Mouse (Mus musculus) neural tube, embryonic 14.5 days (tissue): ENCODE data around the gene Sdk1. TPM values are rescaled to one million over a fixed set of nuclear protein-coding genes. Genes with fewer than 3 reads are reported as not detected.

Experiments used
- ATAC-seq: fragments of 200-750 bp; cut with Nextera tagmentation; 2 replicates; pipeline ENCODE4 v1.8.0; 2017; ENCODE audit warnings: low read depth, mild to moderate bottlenecking, moderate TSS enrichment, moderate library complexity
- H3K27ac ChIP-seq: fragments of 300-500 bp; sonication (generic); 2 replicates; pipeline ENCODE4 v1.5.1; 2014; ENCODE audit warnings: low read depth, mild to moderate bottlenecking, control low read depth, low read length, moderate library complexity, mixed read lengths
- H3K27me3 ChIP-seq: fragments of 300-500 bp; sonication (generic); 2 replicates; pipeline ENCODE4 v1.6.1; 2014; ENCODE audit warnings: low read length; ENCODE audit not compliant: control insufficient read depth, insufficient read depth
- H3K36me3 ChIP-seq: fragments of 300-500 bp; sonication (generic); 2 replicates; pipeline ENCODE4 v1.6.1; 2014; ENCODE audit warnings: low read length, mixed read lengths; ENCODE audit not compliant: control insufficient read depth, insufficient read depth
- H3K4me1 ChIP-seq: fragments of 300-500 bp; sonication (generic); 2 replicates; pipeline ENCODE4 v1.6.1; 2014; ENCODE audit warnings: low read length; ENCODE audit not compliant: control insufficient read depth, insufficient read depth
- H3K4me2 ChIP-seq: fragments of 300-500 bp; sonication (generic); 2 replicates; pipeline ENCODE4 v1.6.1; 2014; ENCODE audit warnings: mild to moderate bottlenecking, low read depth, low read length, control low read depth
- H3K4me3 ChIP-seq: fragments of 300-500 bp; sonication (generic); 2 replicates; pipeline ENCODE4 v1.5.1; 2014; ENCODE audit warnings: low read depth, low read length, control low read depth, mixed read lengths
- H3K9ac ChIP-seq: fragments of 300-500 bp; sonication (generic); replicated peaks from 2 replicates; pipeline ENCODE4 v1.6.1; 2014; ENCODE audit warnings: low read depth, mild to moderate bottlenecking, control low read depth, low read length, mixed read lengths
- H3K9me3 ChIP-seq: fragments of 300-500 bp; sonication (generic); 2 replicates; pipeline ENCODE4 v1.6.1; 2016; ENCODE audit warnings: low read length; ENCODE audit not compliant: control insufficient read depth
- WGBS: fragments of 180-500 bp; shearing (Covaris S2); extraction: QIAGEN DNeasy Blood & Tissue Kit; methylation state at CpG from one replicate; pipeline ENCODE4 v1.1.7; 2014; 5-methylcytosine and 5-hydroxymethylcytosine counted together
- polyA plus RNA-seq: library from polyadenylated mRNA; unstranded; fragments of >200 nt; fragmentation: Nextera tagmentation; extraction: Ambion mirVana; gene quantifications from 2 replicates; pipeline ENCODE4 v1.2.1, GENCODE M21; 2014

Gene Sdk1
- polyA plus RNA-seq, 1 experiment from 2014 or later, result 3.1 TPM

GRCm38 (mm10) chr5:141558731-141559130 is 317.4 kb downstream of the Sdk1 start:
- H3K4me2 ChIP-seq, result no peak overlapping the region
- no peak overlapping the region for H3K9ac ChIP-seq
- no peaks in the 10 kb centered on the region for H3K4me1 ChIP-seq
- no peak overlapping the region for H3K27ac ChIP-seq
- no peaks in the 10 kb centered on the region for H3K36me3 ChIP-seq
- H3K4me3 ChIP-seq, result no peak overlapping the region
- WGBS, result 34% methylated on average over 4 of the region's 4 CpGs
- ATAC-seq, result no peak
- no peaks in the 10 kb centered on the region for H3K27me3 ChIP-seq
- no peaks in the 10 kb centered on the region for H3K9me3 ChIP-seq

- Histone ChIP-seq H3K27ac (no peak overlapping the region), H3K9ac (no peak overlapping the region)
Observed at GRCm38 (mm10) chr5:141560325-141560724, 319.0 kb downstream of the Sdk1 start.

GRCm38 (mm10) chr5:141561989-141562560 is 320.8 kb downstream of the Sdk1 start:
- no peak overlapping the region for H3K4me3 ChIP-seq
- 49% methylated on average over 3 of the region's 3 CpGs for WGBS
- H3K27ac ChIP-seq, result no peak overlapping the region
- H3K36me3 ChIP-seq, result no peaks in the 10 kb centered on the region
- H3K27me3 ChIP-seq, result no peaks in the 10 kb centered on the region
- ATAC-seq, result no peak; the same call in 1 of the 2 replicates
- H3K9me3 ChIP-seq, result no peaks in the 10 kb centered on the region
- H3K9ac ChIP-seq, result no peak overlapping the region
- H3K4me2 ChIP-seq, result no peak overlapping the region
- no peaks in the 10 kb centered on the region for H3K4me1 ChIP-seq

More at GRCm38 (mm10) chr5:141560325-141560724, 319.0 kb downstream of the Sdk1 start:
- Histone ChIP-seq H3K4me3 (no peak overlapping the region), H3K27me3 (no peaks in the 10 kb centered on the region), H3K4me2 (no peak overlapping the region), H3K4me1 (no peaks in the 10 kb centered on the region), H3K36me3 (no peaks in the 10 kb centered on the region), H3K9me3 (no peaks in the 10 kb centered on the region)
- WGBS, result 46% methylated on average over 5 of the region's 5 CpGs
- ATAC-seq, result no peak

- no peak overlapping the region for H3K4me3 ChIP-seq
- H3K9ac ChIP-seq, result no peak overlapping the region
- H3K27ac ChIP-seq, result no peak overlapping the region
- H3K36me3 ChIP-seq, result no peaks in the 10 kb centered on the region
- H3K4me2 ChIP-seq, result no peak overlapping the region
- no peak for ATAC-seq
- no peaks in the 10 kb centered on the region for H3K9me3 ChIP-seq
- no peaks in the 10 kb centered on the region for H3K4me1 ChIP-seq
- H3K27me3 ChIP-seq, result no peaks in the 10 kb centered on the region
- WGBS, result 84% methylated on average over 5 of the region's 5 CpGs
Observed at GRCm38 (mm10) chr5:141564197-141564596, 322.9 kb downstream of the Sdk1 start.

GRCm38 (mm10) chr5:141568106-141568505 is 326.8 kb downstream of the Sdk1 start:
- Histone ChIP-seq H3K4me3 (no peak overlapping the region), H3K27me3 (no peaks in the 10 kb centered on the region), H3K9me3 (no peaks in the 10 kb centered on the region), H3K4me1 (0 out of 2 replicates have a peak, but pooled peaks cover 6% of the 10 kb centered on the region), H3K36me3 (no peaks in the 10 kb centered on the region), H3K27ac (no peak overlapping the region), H3K4me2 (no peak overlapping the region), H3K9ac (no peak overlapping the region)
- WGBS, result 87% methylated on average over 2 of the region's 2 CpGs
- ATAC-seq, result no peak

- H3K9ac ChIP-seq, result no peak overlapping the region
- H3K9me3 ChIP-seq, result no peaks in the 10 kb centered on the region
- H3K4me1 ChIP-seq, result peaks cover 9% of the 10 kb centered on the region; the same call in 1 of the 2 replicates
- no peak overlapping the region for H3K4me3 ChIP-seq
- H3K27ac ChIP-seq, result no peak overlapping the region
- no peak for ATAC-seq
- H3K36me3 ChIP-seq, result no peaks in the 10 kb centered on the region
- 50% methylated on average over 6 of the region's 6 CpGs for WGBS
- no peaks in the 10 kb centered on the region for H3K27me3 ChIP-seq
- no peak overlapping the region for H3K4me2 ChIP-seq
Observed at GRCm38 (mm10) chr5:141570442-141570841, 329.2 kb downstream of the Sdk1 start.

GRCm38 (mm10) chr5:141574263-141574662 is 333.0 kb downstream of the Sdk1 start:
- Histone ChIP-seq H3K9ac (no peak overlapping the region), H3K4me1 (peaks cover 9% of the 10 kb centered on the region; the same call in 1 of the 2 replicates), H3K27me3 (no peaks in the 10 kb centered on the region), H3K4me2 (no peak overlapping the region), H3K9me3 (no peaks in the 10 kb centered on the region), H3K36me3 (no peaks in the 10 kb centered on the region), H3K4me3 (no peak overlapping the region), H3K27ac (no peak overlapping the region)
- no peak for ATAC-seq
- 87% methylated on average over 1 of the region's 1 CpGs for WGBS

GRCm38 (mm10) chr5:141591246-141591645 is 350.0 kb downstream of the Sdk1 start:
- WGBS, result 91% methylated on average over 5 of the region's 5 CpGs
- H3K27me3 ChIP-seq, result no peaks in the 10 kb centered on the region
- no peaks in the 10 kb centered on the region for H3K4me1 ChIP-seq
- H3K36me3 ChIP-seq, result no peaks in the 10 kb centered on the region
- ATAC-seq, result no peak
- no peak overlapping the region for H3K9ac ChIP-seq
- no peak overlapping the region for H3K4me2 ChIP-seq
- H3K27ac ChIP-seq, result no peak overlapping the region
- no peak overlapping the region for H3K4me3 ChIP-seq
- no peaks in the 10 kb centered on the region for H3K9me3 ChIP-seq

- Histone ChIP-seq H3K27me3 (no peaks in the 10 kb centered on the region), H3K27ac (no peak overlapping the region), H3K9me3 (no peaks in the 10 kb centered on the region), H3K4me3 (no peak overlapping the region), H3K36me3 (no peaks in the 10 kb centered on the region), H3K4me1 (no peaks in the 10 kb centered on the region; the same call in 1 of the 2 replicates), H3K9ac (no peak overlapping the region), H3K4me2 (no peak overlapping the region)
- ATAC-seq, result no peak
- 40% methylated on average over 10 of the region's 10 CpGs for WGBS
Observed at GRCm38 (mm10) chr5:141612721-141613120, 371.4 kb downstream of the Sdk1 start.
